Comparison of ENCODE assay signal across 20 mouse cellular contexts in genomic region chr12:99008786-99009185, GRCm38 (mm10).
A peak's percentile ranks its signal among the peaks of the same experiment; 100 is the strongest.
DNase-seq lines count a peak whose midpoint lies in the region; ATAC-seq and TF ChIP-seq lines count a peak whose summit lies in the region.
"Had no signal": no experiment of that assay in that cellular context is flagged by ENCODE, and none has a peak within 500 bp of the region (broad histone marks: within the 10 kb centered on the region; RNA-seq: fewer than 3 reads in every experiment).

No protein-coding gene starts in this region.

- no peaks in the 10 kb centered on the region for H3K36me3 ChIP-seq in forebrain, embryonic 12.5 days (replicated peaks)
- no peaks in the 10 kb centered on the region for H3K36me3 ChIP-seq in forebrain, postnatal 0 days (ENCODE audit: insufficient read depth)
- no peaks in the 10 kb centered on the region for H3K36me3 ChIP-seq in midbrain, embryonic 10.5 days
- no peaks in the 10 kb centered on the region for H3K36me3 ChIP-seq in midbrain, postnatal 0 days (ENCODE audit: insufficient read depth, low read length)
- H3K36me3 ChIP-seq in midbrain, embryonic 15.5 days (replicated peaks): no peaks in the 10 kb centered on the region
- H3K36me3 ChIP-seq in intestine, postnatal 0 days (ENCODE audit: control insufficient read depth, insufficient read depth): no peaks in the 10 kb centered on the region
- H3K36me3 ChIP-seq: embryonic facial prominence, embryonic 13.5 days; heart, embryonic 15.5 days had no signal

- H3K4me3 ChIP-seq in forebrain, embryonic 12.5 days (replicated peaks): no peak overlapping the region
- no peak overlapping the region for H3K4me3 ChIP-seq in forebrain, postnatal 0 days (ENCODE audit: low read depth, low read length)
- H3K4me3 ChIP-seq in midbrain, embryonic 10.5 days: no peak overlapping the region
- H3K4me3 ChIP-seq in midbrain, postnatal 0 days (ENCODE audit: low read depth, low read length): no peak overlapping the region
- H3K4me3 ChIP-seq in midbrain, embryonic 15.5 days: no peak overlapping the region
- H3K4me3 ChIP-seq in intestine, postnatal 0 days (ENCODE audit: low read depth, low read length): no peak overlapping the region
- H3K4me3 ChIP-seq: embryonic facial prominence, embryonic 13.5 days; heart, adult 2 months; heart, embryonic 15.5 days had no signal

- H3K4me1 ChIP-seq in forebrain, embryonic 12.5 days: peaks cover 33% of the 10 kb centered on the region
- H3K4me1 ChIP-seq in forebrain, postnatal 0 days (ENCODE audit: insufficient read depth): peaks cover 11% of the 10 kb centered on the region
- H3K4me1 ChIP-seq in midbrain, embryonic 10.5 days: peaks cover 45% of the 10 kb centered on the region
- H3K4me1 ChIP-seq in midbrain, postnatal 0 days (ENCODE audit: insufficient read depth, low read length): peaks cover 13% of the 10 kb centered on the region
- H3K4me1 ChIP-seq in midbrain, embryonic 15.5 days: peaks cover 34% of the 10 kb centered on the region
- H3K4me1 ChIP-seq in intestine, postnatal 0 days (replicated peaks; ENCODE audit: control insufficient read depth, insufficient read depth, low read length): no peaks in the 10 kb centered on the region
- H3K4me1 ChIP-seq: heart, embryonic 15.5 days had no signal

- H3K9me3 ChIP-seq in forebrain, embryonic 12.5 days: no peaks in the 10 kb centered on the region
- no peaks in the 10 kb centered on the region for H3K9me3 ChIP-seq in forebrain, postnatal 0 days (ENCODE audit: low read length)
- H3K9me3 ChIP-seq in midbrain, embryonic 10.5 days (replicated peaks): peaks cover 2% of the 10 kb centered on the region
- H3K9me3 ChIP-seq in midbrain, postnatal 0 days (ENCODE audit: low read length): no peaks in the 10 kb centered on the region
- H3K9me3 ChIP-seq in midbrain, embryonic 15.5 days: no peaks in the 10 kb centered on the region
- no peaks in the 10 kb centered on the region for H3K9me3 ChIP-seq in intestine, postnatal 0 days (ENCODE audit: control insufficient read depth)
- H3K9me3 ChIP-seq: embryonic facial prominence, embryonic 13.5 days; heart, embryonic 15.5 days had no signal

- no peak overlapping the region for H3K9ac ChIP-seq in forebrain, embryonic 12.5 days
- H3K9ac ChIP-seq in forebrain, postnatal 0 days: no peak overlapping the region
- H3K9ac ChIP-seq in midbrain, postnatal 0 days (replicated peaks; ENCODE audit: low read length, poor library complexity, severe bottlenecking): no peak overlapping the region
- H3K9ac ChIP-seq in midbrain, embryonic 15.5 days: no peak overlapping the region
- H3K9ac ChIP-seq in intestine, postnatal 0 days (ENCODE audit: low read depth, low read length): no peak overlapping the region
- H3K9ac ChIP-seq: embryonic facial prominence, embryonic 13.5 days; heart, embryonic 15.5 days had no signal

- peak overlapping the region; percentile 87 for H3K27ac ChIP-seq in forebrain, embryonic 12.5 days
- H3K27ac ChIP-seq in forebrain, postnatal 0 days (ENCODE audit: low read depth, low read length): no peak overlapping the region
- H3K27ac ChIP-seq in midbrain, embryonic 10.5 days (replicated peaks): peak overlapping the region; percentile 92
- H3K27ac ChIP-seq in midbrain, postnatal 0 days (ENCODE audit: low read depth, low read length): no peak overlapping the region
- H3K27ac ChIP-seq in midbrain, embryonic 15.5 days: 0 out of 2 replicates have a peak overlapping the region, but pooled peaks have one; percentile 15
- H3K27ac ChIP-seq in intestine, postnatal 0 days (ENCODE audit: low read depth, low read length): no peak overlapping the region
- H3K27ac ChIP-seq: embryonic facial prominence, embryonic 13.5 days; heart, adult 2 months; heart, embryonic 15.5 days had no signal

- WGBS in forebrain, embryonic 12.5 days: 42% methylated on average over 1 of the region's 1 CpGs
- WGBS in forebrain, postnatal 0 days: 49% methylated on average over 1 of the region's 1 CpGs
- 63% methylated on average over 1 of the region's 1 CpGs for WGBS in midbrain, embryonic 10.5 days
- 71% methylated on average over 1 of the region's 1 CpGs for WGBS in midbrain, postnatal 0 days
- 71% methylated on average over 1 of the region's 1 CpGs for WGBS in midbrain, embryonic 15.5 days
- WGBS in intestine, postnatal 0 days: 91% methylated on average over 1 of the region's 1 CpGs

- no peak for ATAC-seq in forebrain, embryonic 12.5 days (ENCODE audit: low FRiP score)
- ATAC-seq in forebrain, postnatal 0 days: no peak
- ATAC-seq in midbrain, postnatal 0 days (ENCODE audit: low FRiP score): no peak
- no peak for ATAC-seq in midbrain, embryonic 15.5 days (replicated peaks)
- no peak for ATAC-seq in intestine, postnatal 0 days
- ATAC-seq: hindbrain, embryonic 16.5 days; Patski had no signal

- TF ChIP-seq CTCF in forebrain, postnatal 0 days (IDR thresholded peaks at IDR 0.05; ENCODE audit: low read depth): no peak
- TF ChIP-seq CTCF in midbrain, postnatal 0 days (IDR thresholded peaks at IDR 0.05): no peak
- no peak for TF ChIP-seq CTCF in intestine, postnatal 0 days (IDR thresholded peaks at IDR 0.05; ENCODE audit: low read depth)

- no peak overlapping the region for H3K4me2 ChIP-seq in forebrain, embryonic 12.5 days
- no peak overlapping the region for H3K4me2 ChIP-seq in forebrain, postnatal 0 days (ENCODE audit: low read depth)
- no peak overlapping the region for H3K4me2 ChIP-seq in midbrain, postnatal 0 days (ENCODE audit: low read depth, low read length, poor library complexity, severe bottlenecking)
- no peak overlapping the region for H3K4me2 ChIP-seq in midbrain, embryonic 15.5 days
- H3K4me2 ChIP-seq in intestine, postnatal 0 days (replicated peaks; ENCODE audit: low read depth): no peak overlapping the region
- H3K4me2 ChIP-seq: embryonic facial prominence, embryonic 13.5 days; heart, embryonic 11.5 days; heart, embryonic 15.5 days had no signal

- DNase-seq in forebrain, postnatal 0 days: no peak
- DNase-seq in midbrain, embryonic 10.5 days (ENCODE audit: low spot score): no peak
- DNase-seq in midbrain, postnatal 0 days (ENCODE audit: low spot score): no peak
- no peak for DNase-seq in T-cell, adult 2 months (ENCODE audit: low spot score)
- DNase-seq: adrenal gland, adult 2 months; adrenal gland, postnatal 25 days; cerebellum, adult 18-20 months; cerebellum, adult 9-11 months; cerebellum, postnatal 36 days; gastrocnemius, postnatal 10 days; heart, adult 2 months; heart, postnatal 14 days had no signal

- no peaks in the 10 kb centered on the region for H3K27me3 ChIP-seq in forebrain, embryonic 12.5 days
- no peaks in the 10 kb centered on the region for H3K27me3 ChIP-seq in forebrain, postnatal 0 days (ENCODE audit: insufficient read depth, low read length)
- H3K27me3 ChIP-seq in midbrain, embryonic 10.5 days (ENCODE audit: low read depth, poor library complexity, severe bottlenecking): no peaks in the 10 kb centered on the region
- H3K27me3 ChIP-seq in midbrain, postnatal 0 days (ENCODE audit: insufficient read depth, low read length): no peaks in the 10 kb centered on the region
- no peaks in the 10 kb centered on the region for H3K27me3 ChIP-seq in midbrain, embryonic 15.5 days (replicated peaks)
- H3K27me3 ChIP-seq in intestine, postnatal 0 days (replicated peaks; ENCODE audit: control insufficient read depth, insufficient read depth, low read length): no peaks in the 10 kb centered on the region
- H3K27me3 ChIP-seq: heart, embryonic 15.5 days had no signal

Comparison
In these comparisons a context has a peak if more than half of its experiments do, and no peak if none do; other contexts are left out.
1. H3K27ac ChIP-seq: peak in forebrain, embryonic 12.5 days (single experiment), midbrain, embryonic 10.5 days (single experiment) and midbrain, embryonic 15.5 days (single experiment); none in forebrain, postnatal 0 days (single experiment), midbrain, postnatal 0 days (single experiment) and intestine, postnatal 0 days (single experiment).